In genomic region chr5:3405503-3405902, GRCm38 (mm10) we compare ENCODE assay signal across 26 mouse cellular contexts.
DNase-seq lines count a peak whose midpoint lies in the region; ATAC-seq lines count a peak whose summit lies in the region.
"Had no signal": no experiment of that assay in that cellular context is flagged by ENCODE, and none has a peak within 500 bp of the region (broad histone marks: within the 10 kb centered on the region; RNA-seq: fewer than 3 reads in every experiment).

No protein-coding gene starts in this region.

- no peaks in the 10 kb centered on the region for H3K27me3 ChIP-seq in forebrain, embryonic 12.5 days
- H3K27me3 ChIP-seq in forebrain, embryonic 11.5 days (ENCODE audit: control insufficient read depth, insufficient read depth, low read length): no peaks in the 10 kb centered on the region
- H3K27me3 ChIP-seq in neural tube, embryonic 11.5 days (ENCODE audit: control insufficient read depth, insufficient read depth, low read length): no peaks in the 10 kb centered on the region
- H3K27me3 ChIP-seq in neural tube, embryonic 12.5 days (replicated peaks): no peaks in the 10 kb centered on the region
- H3K27me3 ChIP-seq: embryonic facial prominence, embryonic 12.5 days; limb, embryonic 15.5 days; stomach, embryonic 15.5 days had no signal

- DNase-seq in forebrain, embryonic 11.5 days (ENCODE audit: low spot score): no peak
- DNase-seq in neural tube, embryonic 11.5 days (ENCODE audit: low spot score): no peak
- no peak for DNase-seq in neural tube, embryonic 10.5 days (ENCODE audit: extremely low spot score, low spot score)
- DNase-seq in right cerebral cortex, postnatal 14 days: no peak
- DNase-seq in thymus, postnatal 4 days: no peak
- DNase-seq: adrenal gland, adult 8-10 months; embryo, embryonic 11 days; gastrocnemius, postnatal 25 days; heart, adult 18-20 months; heart, postnatal 36 days; kidney, adult 11 months; kidney, postnatal 14 days; lung, embryonic 14.5 days; lung, postnatal 14 days; right cerebral cortex, postnatal 25 days had no signal

- H3K4me2 ChIP-seq in forebrain, embryonic 12.5 days: no peak overlapping the region
- no peak overlapping the region for H3K4me2 ChIP-seq in forebrain, embryonic 11.5 days (ENCODE audit: low read depth, low read length, severe bottlenecking)
- no peak overlapping the region for H3K4me2 ChIP-seq in neural tube, embryonic 11.5 days (ENCODE audit: low read depth)
- H3K4me2 ChIP-seq in neural tube, embryonic 12.5 days (replicated peaks): no peak overlapping the region; the same call in 1 of the 2 replicates
- H3K4me2 ChIP-seq: embryonic facial prominence, embryonic 12.5 days; heart, embryonic 11.5 days; hindbrain, embryonic 14.5 days; limb, embryonic 15.5 days; lung, embryonic 14.5 days; stomach, embryonic 15.5 days had no signal

- 40% methylated on average over 6 of the region's 6 CpGs for WGBS in forebrain, embryonic 12.5 days
- 61% methylated on average over 6 of the region's 6 CpGs for WGBS in forebrain, embryonic 11.5 days
- WGBS in neural tube, embryonic 11.5 days: 22% methylated on average over 6 of the region's 6 CpGs
- 19% methylated on average over 6 of the region's 6 CpGs for WGBS in neural tube, embryonic 12.5 days

- peaks cover 9% of the 10 kb centered on the region; the same call in 1 of the 2 replicates for H3K4me1 ChIP-seq in forebrain, embryonic 12.5 days
- no peaks in the 10 kb centered on the region; the same call in 1 of the 2 replicates for H3K4me1 ChIP-seq in forebrain, embryonic 11.5 days (replicated peaks; ENCODE audit: control insufficient read depth, insufficient read depth, low read length)
- H3K4me1 ChIP-seq in neural tube, embryonic 11.5 days (ENCODE audit: control insufficient read depth, insufficient read depth, low read length): no peaks in the 10 kb centered on the region; the same call in 1 of the 2 replicates
- peaks cover 11% of the 10 kb centered on the region; the same call in 1 of the 2 replicates for H3K4me1 ChIP-seq in neural tube, embryonic 12.5 days
- H3K4me1 ChIP-seq: stomach, embryonic 15.5 days had no signal

- H3K9me3 ChIP-seq in forebrain, embryonic 12.5 days: no peaks in the 10 kb centered on the region
- H3K9me3 ChIP-seq in forebrain, embryonic 11.5 days (ENCODE audit: control insufficient read depth, low read length): no peaks in the 10 kb centered on the region
- H3K9me3 ChIP-seq in neural tube, embryonic 11.5 days (ENCODE audit: control insufficient read depth, low read length): no peaks in the 10 kb centered on the region
- H3K9me3 ChIP-seq in neural tube, embryonic 12.5 days: no peaks in the 10 kb centered on the region
- H3K9me3 ChIP-seq: embryonic facial prominence, embryonic 12.5 days; G1E; limb, embryonic 15.5 days; stomach, embryonic 15.5 days had no signal

- no peak overlapping the region for H3K4me3 ChIP-seq in forebrain, embryonic 12.5 days (replicated peaks)
- no peak overlapping the region for H3K4me3 ChIP-seq in forebrain, embryonic 11.5 days (ENCODE audit: low read depth, low read length)
- no peak overlapping the region for H3K4me3 ChIP-seq in neural tube, embryonic 11.5 days (ENCODE audit: low read depth, low read length)
- H3K4me3 ChIP-seq in neural tube, embryonic 12.5 days: no peak overlapping the region
- H3K4me3 ChIP-seq: embryonic facial prominence, embryonic 12.5 days; left cerebral cortex, adult 2 months; limb, embryonic 15.5 days; stomach, embryonic 15.5 days had no signal

- H3K36me3 ChIP-seq in forebrain, embryonic 12.5 days (replicated peaks): no peaks in the 10 kb centered on the region
- no peaks in the 10 kb centered on the region for H3K36me3 ChIP-seq in forebrain, embryonic 11.5 days (ENCODE audit: control insufficient read depth, insufficient read depth, low read length)
- no peaks in the 10 kb centered on the region for H3K36me3 ChIP-seq in neural tube, embryonic 11.5 days (ENCODE audit: control insufficient read depth, insufficient read depth, low read length)
- no peaks in the 10 kb centered on the region for H3K36me3 ChIP-seq in neural tube, embryonic 12.5 days
- H3K36me3 ChIP-seq: embryonic facial prominence, embryonic 12.5 days; limb, embryonic 15.5 days; stomach, embryonic 15.5 days had no signal

- no peak for ATAC-seq in forebrain, embryonic 12.5 days (ENCODE audit: low FRiP score)
- ATAC-seq in forebrain, embryonic 11.5 days (replicated peaks; ENCODE audit: low FRiP score): no peak
- 0 out of 2 replicates have a peak, but pooled peaks have one; percentile 41 for ATAC-seq in neural tube, embryonic 11.5 days (ENCODE audit: insufficient read depth, low FRiP score, low TSS enrichment)
- peak; percentile 72 for ATAC-seq in neural tube, embryonic 12.5 days (ENCODE audit: low FRiP score, low read depth)
- ATAC-seq: inflammation-experienced regulatory T-cells, adult 6 months had no signal

- H3K27ac ChIP-seq in forebrain, embryonic 12.5 days: 0 out of 2 replicates have a peak overlapping the region, but pooled peaks have one; percentile 42
- no peak overlapping the region for H3K27ac ChIP-seq in forebrain, embryonic 11.5 days (ENCODE audit: low read depth, low read length)
- no peak overlapping the region for H3K27ac ChIP-seq in neural tube, embryonic 11.5 days (ENCODE audit: low read depth, low read length)
- no peak overlapping the region for H3K27ac ChIP-seq in neural tube, embryonic 12.5 days
- H3K27ac ChIP-seq: embryonic facial prominence, embryonic 12.5 days; hindbrain, embryonic 14.5 days; left cerebral cortex, adult 2 months; limb, embryonic 15.5 days; liver, embryonic 14.5 days; stomach, embryonic 15.5 days had no signal

- no peak overlapping the region for H3K9ac ChIP-seq in forebrain, embryonic 12.5 days
- H3K9ac ChIP-seq in forebrain, embryonic 11.5 days (ENCODE audit: low read length): no peak overlapping the region
- H3K9ac ChIP-seq in neural tube, embryonic 11.5 days (ENCODE audit: low read length): no peak overlapping the region
- no peak overlapping the region for H3K9ac ChIP-seq in neural tube, embryonic 12.5 days
- H3K9ac ChIP-seq: embryonic facial prominence, embryonic 12.5 days; hindbrain, embryonic 14.5 days; limb, embryonic 15.5 days; liver, embryonic 14.5 days; lung, embryonic 14.5 days; stomach, embryonic 15.5 days had no signal

Comparison
In these comparisons a context has a peak if more than half of its experiments do, and no peak if none do; other contexts are left out.
1. ATAC-seq: peak in neural tube, embryonic 11.5 days (single experiment) and neural tube, embryonic 12.5 days (single experiment); none in forebrain, embryonic 12.5 days (single experiment) and forebrain, embryonic 11.5 days (single experiment).